Mouse (Mus musculus) midbrain, embryonic 15.5 days (tissue): Measurements from ENCODE around the gene Psrc1. TPM values are rescaled to one million over a fixed set of nuclear protein-coding genes. Genes with fewer than 3 reads are reported as not detected.

Experiments
- ATAC-seq: fragments of 200-750 bp; cut with Nextera tagmentation; replicated peaks from 2 replicates; pipeline ENCODE4 v1.8.0; 2017; ENCODE audit warnings: moderate TSS enrichment
- H3K27ac ChIP-seq: fragments of 300-500 bp; sonication (generic); 2 replicates; pipeline ENCODE4 v1.5.1; 2015; ENCODE audit warnings: mild to moderate bottlenecking, inconsistent platforms
- H3K27me3 ChIP-seq: fragments of 300-500 bp; sonication (generic); replicated peaks from 2 replicates; pipeline ENCODE4 v1.6.1; 2015; ENCODE audit warnings: inconsistent platforms
- H3K36me3 ChIP-seq: fragments of 300-500 bp; sonication (generic); replicated peaks from 2 replicates; pipeline ENCODE4 v1.6.1; 2015; ENCODE audit warnings: inconsistent platforms
- H3K4me1 ChIP-seq: fragments of 300-500 bp; sonication (generic); 2 replicates; pipeline ENCODE4 v1.6.1; 2015; ENCODE audit warnings: inconsistent platforms
- H3K4me2 ChIP-seq: fragments of 300-500 bp; sonication (generic); 2 replicates; pipeline ENCODE4 v1.6.1; 2015; ENCODE audit warnings: inconsistent platforms, mild to moderate bottlenecking, moderate library complexity
- H3K4me3 ChIP-seq: fragments of 300-500 bp; sonication (generic); 2 replicates; pipeline ENCODE4 v1.5.1; 2015; ENCODE audit warnings: mild to moderate bottlenecking, inconsistent platforms
- H3K9ac ChIP-seq: fragments of 300-500 bp; sonication (generic); 2 replicates; pipeline ENCODE4 v1.6.1; 2015; ENCODE audit warnings: mild to moderate bottlenecking, inconsistent platforms
- H3K9me3 ChIP-seq: fragments of 300-500 bp; sonication (generic); 2 replicates; pipeline ENCODE4 v1.6.1; 2016; ENCODE audit warnings: inconsistent platforms
- WGBS: fragments of 180-500 bp; shearing (Covaris S2); methylation state at CpG from one replicate; pipeline ENCODE4 v1.1.7; 2015; ENCODE audit warnings: mixed read lengths; 5-methylcytosine and 5-hydroxymethylcytosine counted together
- polyA plus RNA-seq: library from polyadenylated mRNA; unstranded; fragments of >200 nt; fragmentation: Nextera tagmentation; extraction: Ambion mirVana; gene quantifications from 2 replicates; pipeline ENCODE4 v1.2.1, GENCODE M21; 2015

Psrc1 gene
- polyA plus RNA-seq, 1 experiment from 2014 or later = 7.7 TPM

DNA sequence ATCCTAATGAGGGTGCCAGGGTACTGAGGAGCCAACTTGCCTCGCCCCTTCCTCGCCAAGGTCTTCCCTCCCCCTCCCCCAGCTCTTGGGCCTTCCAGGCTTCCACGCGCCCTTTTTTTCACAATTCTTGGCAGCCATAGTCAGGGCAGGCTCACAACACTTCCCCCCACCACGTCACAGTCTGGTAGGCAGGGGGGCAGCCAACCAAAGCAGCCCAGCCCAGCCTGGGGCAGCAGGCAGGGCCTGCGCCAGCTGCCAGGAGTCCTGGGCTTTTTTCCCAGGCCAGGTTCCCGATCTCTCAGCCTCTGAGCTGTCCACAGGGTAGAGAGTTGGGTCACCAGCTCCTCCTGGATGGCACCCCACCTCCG, 28.1 kb downstream of the Psrc1 start:
- peak overlapping the region; percentile 86 for H3K27ac ChIP-seq
- ATAC-seq = peak; percentile 37

DNA sequence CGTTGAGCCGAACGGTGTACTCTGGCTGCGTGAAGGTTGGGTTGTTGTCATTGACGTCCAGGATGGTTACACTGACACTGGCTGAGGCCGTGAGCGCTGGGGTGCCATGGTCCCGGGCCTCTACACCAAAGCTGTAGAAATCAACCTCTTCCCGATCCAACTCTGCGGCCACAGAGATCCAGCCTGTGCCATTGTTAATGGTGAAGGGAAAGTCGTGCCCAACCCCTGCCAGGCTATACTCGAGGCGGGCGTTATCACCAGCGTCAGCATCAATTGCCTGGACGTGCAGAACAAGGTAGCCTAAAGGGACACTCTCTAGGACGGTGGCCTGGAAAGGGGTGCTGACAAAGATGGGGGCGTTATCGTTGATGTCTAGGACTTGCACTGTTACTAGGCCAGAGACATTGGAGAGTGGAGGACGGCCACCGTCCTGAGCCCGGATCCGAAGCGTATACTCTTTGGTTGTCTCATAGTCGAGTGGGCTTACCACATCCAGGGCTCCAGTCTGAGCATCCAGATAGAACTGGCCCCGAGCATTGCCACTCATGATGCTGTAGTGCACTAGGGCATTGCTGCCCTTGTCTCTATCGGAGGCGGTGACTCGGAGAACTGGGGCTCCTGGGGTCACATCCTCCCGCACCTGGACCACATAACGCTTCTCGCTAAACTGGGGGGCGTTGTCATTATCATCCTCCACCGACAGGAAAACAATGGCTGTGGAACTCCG, 30.2 kb downstream of the Psrc1 start:
- no peak overlapping the region for H3K27ac ChIP-seq
- H3K27me3 ChIP-seq = no peaks in the 10 kb centered on the region
- no peak overlapping the region for H3K9ac ChIP-seq
- H3K4me2 ChIP-seq = no peak overlapping the region
- 97% methylated on average over 35 of the region's 35 CpGs for WGBS
- no peak for ATAC-seq
- H3K36me3 ChIP-seq = peaks cover 19% of the 10 kb centered on the region
- H3K4me3 ChIP-seq = peak overlapping the region; percentile 75; the same call in 1 of the 2 replicates
- no peaks in the 10 kb centered on the region for H3K9me3 ChIP-seq
- peaks cover 57% of the 10 kb centered on the region for H3K4me1 ChIP-seq

More for the DNA sequence above, 28.1 kb downstream of the Psrc1 start:
- H3K4me2 ChIP-seq = peak overlapping the region; percentile 77
- WGBS = 16% methylated on average over 8 of the region's 8 CpGs
- peak overlapping the region; percentile 55 for H3K9ac ChIP-seq
- H3K4me3 ChIP-seq = peak overlapping the region; percentile 35
- peaks cover 73% of the 10 kb centered on the region for H3K4me1 ChIP-seq
- no peaks in the 10 kb centered on the region for H3K9me3 ChIP-seq
- H3K27me3 ChIP-seq = no peaks in the 10 kb centered on the region
- peaks cover 24% of the 10 kb centered on the region for H3K36me3 ChIP-seq

DNA sequence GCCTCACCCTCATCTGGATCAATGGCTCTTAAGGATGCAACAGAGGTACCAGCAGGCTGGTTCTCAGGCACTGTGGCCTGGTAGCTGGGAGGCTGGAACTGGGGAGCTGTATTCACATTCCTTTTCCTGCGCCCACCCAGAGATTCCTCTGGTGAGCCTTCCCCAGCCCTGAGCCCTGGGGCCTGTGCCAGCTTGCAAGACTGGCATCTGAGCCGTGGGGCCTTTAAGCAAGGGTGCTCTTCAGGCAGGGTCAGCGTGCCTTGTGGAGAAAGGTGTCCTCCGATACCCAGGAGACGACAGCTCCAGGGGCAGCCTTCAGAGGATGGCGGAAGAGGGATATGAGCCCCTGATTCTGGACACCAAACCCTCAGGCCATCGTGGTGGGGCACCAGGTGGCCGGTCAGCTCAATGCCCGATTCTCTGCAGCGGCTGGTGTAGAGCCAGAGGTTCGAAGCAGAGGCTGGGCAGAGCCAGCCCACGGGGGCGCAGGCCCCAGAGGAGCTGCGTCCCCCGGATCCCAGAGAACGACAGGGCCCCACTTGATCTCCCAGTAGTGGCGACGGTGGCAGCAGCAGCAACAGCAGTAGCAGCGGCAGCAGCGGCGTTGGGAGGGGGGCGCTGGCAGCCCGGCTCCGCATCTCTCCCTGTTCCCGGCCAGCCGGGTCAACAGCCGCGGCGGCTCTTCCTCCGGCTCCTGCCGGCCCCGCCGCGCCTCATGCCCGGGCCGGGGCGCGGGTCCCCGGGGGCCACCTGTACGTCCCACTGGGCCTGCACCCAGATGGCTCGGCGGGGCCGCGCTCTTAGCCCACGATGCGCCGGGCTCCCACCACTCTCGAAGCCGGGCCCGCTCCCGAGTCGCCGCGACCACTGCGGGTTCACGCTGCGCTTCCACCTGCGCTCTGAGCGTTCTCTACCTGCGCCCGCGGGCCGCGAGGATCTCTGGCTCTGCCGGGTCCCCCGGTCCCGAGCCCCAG, 31.5 kb downstream of the Psrc1 start, which contains the start of gene Celsr2:
TSS of gene Celsr2 (minus strand) at position 696 of the 974 bp plus-strand sequence.
- H3K27ac ChIP-seq = peak within 1 kb of the TSS; percentile 93
- peak within 1 kb of the TSS; percentile 87 for H3K9ac ChIP-seq
- H3K4me1 ChIP-seq = peaks cover 43% of the 10 kb centered on the region
- peaks cover 19% of the 10 kb centered on the region for H3K36me3 ChIP-seq
- peak; percentile 41 for ATAC-seq
- H3K4me3 ChIP-seq = peak within 1 kb of the TSS; percentile 75
- 3% methylated on average over 67 of the region's 67 CpGs for WGBS
- no peaks in the 10 kb centered on the region for H3K9me3 ChIP-seq
- no peaks in the 10 kb centered on the region for H3K27me3 ChIP-seq
- H3K4me2 ChIP-seq = peak within 1 kb of the TSS; percentile 83

DNA sequence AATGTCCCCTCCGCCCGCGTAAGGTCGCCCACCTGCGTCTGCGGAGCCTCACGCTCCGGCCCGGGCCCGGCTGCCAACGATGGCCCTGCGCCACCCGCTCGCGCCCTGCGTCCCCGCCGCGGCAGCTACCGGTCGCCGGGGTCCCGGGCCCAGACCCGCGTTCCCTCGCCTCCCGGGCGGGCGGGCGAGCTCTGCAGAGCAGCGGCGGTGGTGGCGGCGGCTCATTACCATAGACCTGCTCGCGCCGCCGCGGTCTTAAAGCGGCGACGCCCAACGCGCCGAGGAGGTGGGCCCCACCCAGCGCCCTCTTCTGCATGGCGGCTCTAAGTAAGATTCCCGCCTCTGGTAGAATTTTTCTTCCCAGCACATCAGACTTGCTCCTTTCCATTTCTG, 32.2 kb downstream of the Psrc1 start:
- Histone ChIP-seq H3K4me3 (peak overlapping the region; percentile 75), H3K9ac (peak overlapping the region; percentile 87), H3K27ac (peak overlapping the region; percentile 93), H3K27me3 (no peaks in the 10 kb centered on the region), H3K36me3 (peaks cover 19% of the 10 kb centered on the region), H3K4me1 (peaks cover 36% of the 10 kb centered on the region), H3K4me2 (peak overlapping the region; percentile 83), H3K9me3 (no peaks in the 10 kb centered on the region)
- WGBS = under 1% methylated on average over 48 of the region's 48 CpGs
- ATAC-seq = peak; percentile 88

DNA sequence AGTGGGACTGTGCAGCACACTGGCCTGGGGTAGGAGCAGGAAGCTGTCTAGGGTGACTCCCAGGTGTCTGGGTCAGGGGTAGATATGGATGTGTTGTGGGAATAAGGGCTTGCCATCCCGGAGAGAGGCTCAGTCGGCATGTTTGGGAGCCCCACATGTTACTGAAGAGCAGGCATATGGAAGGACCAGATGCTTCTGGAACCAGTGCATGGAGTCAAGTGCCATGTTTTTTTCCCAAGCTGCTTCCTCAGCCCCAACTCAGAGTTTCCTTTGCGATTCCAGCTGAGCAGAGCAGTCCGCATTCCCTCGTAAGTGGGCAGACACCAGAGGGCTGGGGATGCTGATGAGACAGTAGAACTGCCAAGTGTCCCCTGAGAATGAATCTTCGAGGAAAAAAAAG, 39.4 kb downstream of the Psrc1 start:
- H3K9me3 ChIP-seq = no peaks in the 10 kb centered on the region
- no peak for ATAC-seq
- peaks cover 26% of the 10 kb centered on the region for H3K36me3 ChIP-seq
- no peak overlapping the region for H3K4me3 ChIP-seq
- peaks cover 31% of the 10 kb centered on the region for H3K4me1 ChIP-seq
- H3K27me3 ChIP-seq = no peaks in the 10 kb centered on the region
- H3K9ac ChIP-seq = peak overlapping the region; percentile 24; the same call in 1 of the 2 replicates
- H3K27ac ChIP-seq = peak overlapping the region; percentile 57; the same call in 1 of the 2 replicates
- whole genome bisulfite sequencing = 27% methylated on average over 6 of the region's 6 CpGs
- peak overlapping the region; percentile 49; the same call in 1 of the 2 replicates for H3K4me2 ChIP-seq

DNA sequence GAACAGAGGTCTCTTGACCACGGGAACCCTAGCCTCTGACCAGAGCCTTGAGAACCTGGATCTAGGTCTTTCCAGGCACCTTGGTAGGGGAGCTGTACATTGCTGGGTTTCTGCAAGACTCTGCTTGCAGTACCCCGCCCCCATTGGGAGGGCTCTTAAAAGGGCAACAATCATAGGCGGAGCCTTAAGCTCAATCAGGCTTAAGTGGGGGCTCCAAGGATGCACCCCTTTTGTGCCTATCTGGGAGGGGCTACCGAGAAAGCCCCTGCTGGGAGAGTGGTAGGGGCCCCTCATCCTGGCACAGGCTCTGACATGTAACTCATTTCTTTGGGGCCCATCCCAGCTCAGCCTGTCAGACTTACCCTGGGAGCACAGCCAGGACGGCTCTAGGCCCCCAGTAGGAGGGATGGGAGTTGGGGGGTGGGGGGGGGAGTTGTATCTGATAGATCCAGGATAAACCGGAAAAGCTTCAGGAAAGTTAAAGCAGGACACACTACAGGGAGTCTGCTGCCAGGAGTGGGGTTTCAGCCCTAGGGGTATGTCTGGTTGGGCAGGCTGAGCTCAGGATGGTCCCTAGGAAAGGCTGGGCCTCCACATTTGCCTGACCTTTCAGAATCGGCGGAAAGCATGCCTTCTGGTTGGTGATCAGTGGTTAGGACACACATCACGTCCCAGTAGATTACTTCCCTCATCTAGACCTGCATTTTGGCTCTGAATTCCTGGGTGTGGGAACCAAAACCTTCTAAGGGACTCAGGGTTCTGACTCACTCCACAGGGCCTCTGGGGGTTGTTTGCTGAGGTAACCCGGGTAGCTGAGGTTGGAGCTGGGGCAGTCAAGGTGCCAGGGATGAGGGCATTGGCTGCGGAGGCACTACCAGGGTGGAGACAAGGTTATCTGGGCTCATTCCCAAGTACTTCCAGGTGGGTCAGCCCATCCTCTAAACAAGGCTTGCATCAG, 40.5 kb downstream of the Psrc1 start:
- peak overlapping the region; percentile 17 for H3K4me3 ChIP-seq
- WGBS = 18% methylated on average over 11 of the region's 11 CpGs
- peak; percentile 87 for ATAC-seq
- no peaks in the 10 kb centered on the region for H3K9me3 ChIP-seq
- H3K9ac ChIP-seq = peak overlapping the region; percentile 24; the same call in 1 of the 2 replicates
- no peaks in the 10 kb centered on the region for H3K27me3 ChIP-seq
- H3K4me2 ChIP-seq = peak overlapping the region; percentile 49
- peaks cover 37% of the 10 kb centered on the region for H3K36me3 ChIP-seq
- H3K27ac ChIP-seq = peak overlapping the region; percentile 57
- H3K4me1 ChIP-seq = peaks cover 31% of the 10 kb centered on the region

DNA sequence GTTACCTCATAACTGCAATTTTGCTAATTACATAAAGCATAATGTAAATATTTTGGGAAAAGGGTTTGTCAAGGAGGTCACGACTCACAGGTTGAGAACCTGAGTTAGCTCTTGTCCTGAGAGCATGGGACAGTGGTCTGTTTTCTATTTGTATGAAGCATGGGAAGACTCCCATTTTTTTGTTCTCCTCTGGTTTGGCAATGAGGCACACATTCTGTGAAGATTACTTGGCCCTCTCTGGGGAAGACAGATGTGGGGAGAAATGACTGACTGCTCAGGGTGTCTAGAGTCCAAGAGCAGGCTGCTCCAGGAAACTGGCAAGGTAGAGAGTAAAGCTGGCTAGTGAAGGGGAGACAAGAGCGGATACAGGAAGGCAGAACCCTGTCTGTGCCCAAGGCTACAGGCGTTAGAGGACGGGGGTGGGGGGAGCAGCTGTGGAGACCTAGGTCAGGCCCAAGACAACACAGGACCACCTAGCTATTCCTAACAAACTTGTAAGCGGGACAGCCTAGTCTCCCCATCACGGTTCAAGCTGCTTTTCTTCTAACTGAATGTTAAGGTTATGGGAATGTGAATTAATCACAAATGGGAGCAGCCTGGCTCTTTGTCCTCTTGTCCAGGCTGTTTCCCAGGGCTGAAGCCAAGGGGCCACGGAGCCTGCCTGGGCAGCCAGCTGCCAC, 41.4 kb downstream of the Psrc1 start:
- Histone ChIP-seq H3K27me3 (no peaks in the 10 kb centered on the region), H3K27ac (0 out of 2 replicates have a peak overlapping the region, but pooled peaks have one; percentile 57), H3K4me3 (no peak overlapping the region), H3K36me3 (peaks cover 46% of the 10 kb centered on the region), H3K4me1 (peaks cover 31% of the 10 kb centered on the region), H3K9me3 (no peaks in the 10 kb centered on the region), H3K9ac (no peak overlapping the region), H3K4me2 (no peak overlapping the region)
- no peak for ATAC-seq
- 37% methylated on average over 7 of the region's 7 CpGs for WGBS

DNA sequence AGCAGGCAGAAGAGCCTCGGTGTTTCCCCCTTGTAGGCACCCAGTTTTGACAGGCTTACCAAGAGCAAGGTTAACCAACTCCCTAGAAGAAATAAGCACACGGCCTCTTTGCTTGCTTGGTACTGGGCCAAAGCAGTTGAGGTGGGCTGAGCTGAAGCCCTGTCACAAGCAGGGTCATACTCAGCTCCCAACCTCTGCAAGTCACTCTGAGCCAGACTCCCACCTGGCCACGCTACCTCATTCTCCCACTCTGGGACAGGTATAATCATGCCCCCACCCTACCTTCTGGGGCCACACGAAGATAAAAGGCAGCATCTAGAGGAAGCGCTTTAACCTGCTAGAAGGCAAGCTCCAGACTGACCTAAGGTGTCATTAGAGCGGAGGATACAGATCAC, 42.0 kb downstream of the Psrc1 start:
- Histone ChIP-seq H3K9ac (no peak overlapping the region), H3K27ac (no peak overlapping the region), H3K4me3 (no peak overlapping the region), H3K27me3 (no peaks in the 10 kb centered on the region), H3K9me3 (no peaks in the 10 kb centered on the region), H3K4me1 (peaks cover 31% of the 10 kb centered on the region), H3K4me2 (no peak overlapping the region), H3K36me3 (peaks cover 46% of the 10 kb centered on the region)
- ATAC-seq = no peak
- WGBS = 66% methylated on average over 6 of the region's 6 CpGs

DNA sequence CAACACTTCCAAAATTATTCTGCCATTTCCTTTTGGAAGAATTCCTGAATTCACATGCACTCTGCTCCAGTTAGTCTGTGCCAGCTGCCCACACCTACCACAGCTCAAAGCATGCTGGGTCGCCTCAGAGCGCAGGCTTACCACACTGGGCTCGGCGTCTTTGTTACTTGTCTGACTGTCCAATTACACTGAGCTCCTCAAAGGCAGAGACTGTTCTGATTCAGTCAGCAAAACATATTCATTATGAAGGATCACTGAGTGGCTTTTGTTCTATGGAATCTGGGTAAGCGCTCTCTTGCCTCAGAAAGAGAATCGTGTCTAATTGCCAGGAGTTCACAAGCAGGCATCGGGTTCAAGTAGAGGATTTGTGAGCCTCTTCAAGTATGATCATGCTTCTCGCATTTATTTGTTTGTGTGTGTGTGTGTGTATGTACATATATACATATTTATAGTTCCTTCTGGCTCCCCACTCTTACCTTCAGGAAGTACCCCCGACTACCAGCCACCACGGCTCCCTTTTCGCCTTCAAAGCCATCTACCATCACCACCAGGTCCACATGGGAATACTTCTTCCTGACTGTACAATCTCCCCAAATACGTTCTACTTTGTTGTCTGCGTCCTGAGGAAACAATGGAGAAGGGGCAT, 49.0 kb downstream of the Psrc1 start:
- Histone ChIP-seq H3K4me1 (peaks cover 26% of the 10 kb centered on the region), H3K4me3 (no peak overlapping the region), H3K27ac (peak overlapping the region; percentile 75), H3K4me2 (no peak overlapping the region), H3K9me3 (no peaks in the 10 kb centered on the region), H3K9ac (no peak overlapping the region), H3K27me3 (no peaks in the 10 kb centered on the region), H3K36me3 (peaks cover 36% of the 10 kb centered on the region; the same call in 1 of the 2 replicates)
- WGBS = 12% methylated on average over 13 of the region's 13 CpGs
- ATAC-seq = peak; percentile 48; the same call in 1 of the 2 replicates

DNA sequence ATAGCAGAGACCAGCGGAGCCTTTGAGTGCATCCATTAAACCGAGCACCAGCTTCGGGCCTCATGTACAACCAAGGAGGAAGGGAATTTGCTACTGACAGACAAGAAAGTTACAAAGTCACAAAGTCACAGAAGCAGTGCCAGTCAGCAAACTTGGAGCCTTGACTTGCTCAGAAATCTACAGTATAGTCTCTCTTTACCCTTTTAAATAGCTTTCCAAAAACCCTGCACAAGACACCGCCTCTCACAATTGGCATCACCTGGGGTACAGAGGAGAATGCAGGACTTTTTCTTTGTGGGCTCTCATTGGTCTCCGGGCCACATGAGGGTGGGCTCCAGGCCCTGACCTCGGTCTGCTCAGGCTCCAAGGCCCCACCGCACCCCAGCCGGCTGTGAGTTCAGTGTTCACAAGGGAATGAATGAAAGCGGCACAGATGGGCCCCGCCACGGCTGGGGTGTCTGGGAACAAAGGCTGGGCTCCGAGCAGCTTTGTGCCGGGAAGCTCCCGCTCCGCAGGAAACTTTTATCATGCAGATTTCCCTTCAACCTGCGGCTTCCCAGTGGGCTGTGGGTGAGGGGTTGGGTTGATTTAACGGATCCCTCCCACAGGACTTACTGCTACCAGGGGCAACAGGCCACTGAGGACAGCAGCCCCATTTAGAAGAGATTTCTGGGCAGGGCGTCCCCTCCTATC, 49.7 kb downstream of the Psrc1 start:
- H3K9ac ChIP-seq = no peak overlapping the region
- H3K27ac ChIP-seq = peak overlapping the region; percentile 75
- 9% methylated on average over 18 of the region's 18 CpGs for WGBS
- peak; percentile 88 for ATAC-seq
- peaks cover 29% of the 10 kb centered on the region; the same call in 1 of the 2 replicates for H3K36me3 ChIP-seq
- H3K9me3 ChIP-seq = no peaks in the 10 kb centered on the region
- H3K4me2 ChIP-seq = no peak overlapping the region
- H3K4me3 ChIP-seq = no peak overlapping the region
- peaks cover 26% of the 10 kb centered on the region for H3K4me1 ChIP-seq
- no peaks in the 10 kb centered on the region for H3K27me3 ChIP-seq
